Mouse (Mus musculus) layer of hippocampus, postnatal 36 days (tissue): ENCODE data around the gene Asrgl1. TPM values are rescaled to one million over a fixed set of nuclear protein-coding genes. Genes with fewer than 3 reads are reported as not detected.

Source experiments
- DNase-seq, 2 experiments: peaks; one replicate each; pipeline ENCODE4 v3.0.0; 2022
- total RNA-seq, 2 experiments: library from RNA; stranded (reverse); gene quantifications; 2 replicates each; pipeline ENCODE4 v1.2.3; 2021

The Asrgl1 gene
- total RNA-seq, 2 experiments from 2014 or later: 134 to 156 TPM

- no peak for DNase-seq
Measured at GRCm38 (mm10) chr19:9070316-9070715, 65.1 kb downstream of the Asrgl1 start.

DNA sequence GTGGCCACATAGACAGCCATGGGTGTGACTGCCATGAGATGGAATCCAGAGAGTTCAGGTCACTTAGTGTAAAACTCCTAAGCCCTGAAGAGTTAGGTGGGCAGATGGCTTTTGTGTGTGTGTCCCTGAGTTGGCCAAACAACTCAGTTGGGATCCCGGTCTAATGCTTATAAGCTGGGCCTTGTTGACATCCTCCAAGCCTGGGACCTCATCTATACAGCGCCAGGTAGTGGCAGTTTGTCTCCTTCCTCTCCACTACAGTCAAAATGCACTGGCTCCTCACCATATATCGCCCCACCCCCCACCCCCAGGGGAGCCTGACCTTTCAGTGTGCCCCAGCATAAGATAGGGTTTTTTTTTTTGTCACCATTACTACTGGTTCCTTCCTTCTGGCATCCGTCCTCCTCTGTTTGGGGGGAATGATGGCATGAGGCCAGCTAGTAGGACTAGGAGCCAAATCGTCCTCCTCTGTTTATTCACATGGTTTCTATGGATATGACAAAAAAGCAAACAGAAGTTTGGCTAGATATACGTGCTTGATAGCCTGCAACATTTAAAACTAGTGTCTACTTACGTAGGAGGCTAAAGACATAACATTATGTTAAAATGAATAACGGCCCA lies 65.6 kb downstream of the Asrgl1 start:
- peak in 1 of 2 experiments; percentile 11 for DNase-seq

DNA sequence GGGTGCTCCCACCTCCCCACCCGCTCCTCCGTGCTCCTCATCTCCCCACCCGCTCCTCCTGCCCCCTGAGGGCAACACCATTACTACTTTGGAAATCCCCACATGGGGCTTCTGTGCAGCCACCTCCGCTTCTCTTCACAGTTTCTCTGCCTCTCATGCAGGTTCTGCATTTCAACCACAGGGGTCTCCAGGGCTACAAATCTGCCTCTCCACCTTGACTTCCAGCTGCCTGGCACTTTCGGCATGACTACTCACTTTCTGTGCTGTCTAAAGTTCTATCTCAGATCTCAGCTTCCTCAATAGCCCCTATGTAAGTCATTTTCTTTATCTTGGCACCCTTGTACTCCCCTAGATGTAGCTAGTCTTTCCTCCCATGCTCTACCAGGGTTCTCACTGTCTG lies 68.1 kb downstream of the Asrgl1 start:
- no peak for DNase-seq

GRCm38 (mm10) chr19:9065621-9066561 lies 69.5 kb downstream of the Asrgl1 start:
- DNase-seq: peak in 1 of 2 experiments; percentile 31

DNA sequence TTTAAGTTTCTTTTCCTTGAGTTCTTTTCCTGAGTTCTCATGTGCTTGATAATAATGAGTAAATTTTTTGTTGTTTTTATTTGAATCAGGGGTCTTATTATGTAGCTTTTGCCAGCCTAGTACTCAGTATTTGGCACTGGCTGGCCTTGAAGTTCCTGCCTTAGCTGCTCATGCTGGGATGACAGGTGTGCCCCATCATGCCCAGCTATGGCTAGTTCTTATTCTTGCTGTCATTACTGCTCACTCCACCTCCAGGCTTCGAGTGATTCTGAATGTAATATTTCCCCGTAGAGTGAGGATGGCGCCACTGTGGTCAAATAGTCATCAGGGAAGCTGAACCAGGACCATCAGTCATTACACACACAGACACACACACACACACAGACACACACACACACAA lies 71.6 kb downstream of the Asrgl1 start:
- no peak for DNase-seq

GRCm38 (mm10) chr19:9062822-9063221 lies 72.6 kb downstream of the Asrgl1 start:
- DNase-seq: no peak

GRCm38 (mm10) chr19:9061221-9061893 lies 74.1 kb downstream of the Asrgl1 start:
- DNase-seq: no peak

DNA sequence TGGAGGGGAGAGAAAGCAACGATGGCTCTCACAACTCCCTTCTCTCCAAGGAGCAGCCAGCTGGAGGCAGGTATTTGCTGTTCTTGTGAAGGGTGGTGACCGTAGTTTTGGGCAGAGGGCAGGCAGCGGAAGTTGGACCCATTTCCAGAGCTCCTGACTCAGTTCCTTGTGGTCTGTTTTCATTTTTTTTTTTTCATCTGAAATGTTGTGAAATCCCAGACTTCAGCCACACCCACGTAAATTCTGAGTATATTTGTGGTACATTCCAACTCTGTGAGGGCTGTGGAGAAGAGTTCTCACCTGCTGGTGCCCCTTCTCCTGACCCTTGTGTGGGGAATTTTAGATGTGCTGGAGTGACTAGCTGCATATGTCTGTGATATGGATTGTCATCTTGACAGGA lies 75.3 kb downstream of the Asrgl1 start:
- DNase-seq: no peak

Other genes with a start within 250 kb of the Asrgl1 start
- gene 1810009A15Rik, start 246.8 kb downstream of the Asrgl1 start, total RNA-seq: 10 to 100 TPM; 20.7 to 23.2 TPM
- 1 to 10 TPM in 1 of 2 experiments, under 1 TPM in 1; 0.99 to 2.3 TPM for gene Gm49416, start 246.7 kb downstream of the Asrgl1 start, total RNA-seq
- 10 to 100 TPM; 25.2 to 26.3 TPM for gene Ints5, start 242.6 kb downstream of the Asrgl1 start, total RNA-seq
- gene Ganab, start 237.6 kb downstream of the Asrgl1 start, total RNA-seq: 100 to 1,000 TPM; 111 to 118 TPM
- 100 to 1,000 TPM; 165 to 175 TPM for gene B3gat3, start 215.3 kb downstream of the Asrgl1 start, total RNA-seq
- gene Rom1, start 206.3 kb downstream of the Asrgl1 start, total RNA-seq: 1 to 10 TPM; 4.0 TPM
- gene Eml3, start 206.1 kb downstream of the Asrgl1 start, total RNA-seq: 10 to 100 TPM; 10.9 to 11.8 TPM
- gene Mta2, start 193.8 kb downstream of the Asrgl1 start, total RNA-seq: 10 to 100 TPM; 54.7 to 60.7 TPM
- 10 to 100 TPM; 19.6 to 19.7 TPM for gene Tut1, start 181.8 kb downstream of the Asrgl1 start, total RNA-seq
- gene Eef1g, start 168.6 kb downstream of the Asrgl1 start, total RNA-seq: 100 to 1,000 TPM; 233 to 254 TPM
- 10 to 100 TPM; 14.5 to 24.0 TPM for gene Ahnak, start 146.4 kb downstream of the Asrgl1 start, total RNA-seq
- not detected for gene Scgb1a1, start 47.7 kb downstream of the Asrgl1 start, total RNA-seq